Comparison of ENCODE assay signal across 17 mouse cellular contexts in the genomic region with DNA sequence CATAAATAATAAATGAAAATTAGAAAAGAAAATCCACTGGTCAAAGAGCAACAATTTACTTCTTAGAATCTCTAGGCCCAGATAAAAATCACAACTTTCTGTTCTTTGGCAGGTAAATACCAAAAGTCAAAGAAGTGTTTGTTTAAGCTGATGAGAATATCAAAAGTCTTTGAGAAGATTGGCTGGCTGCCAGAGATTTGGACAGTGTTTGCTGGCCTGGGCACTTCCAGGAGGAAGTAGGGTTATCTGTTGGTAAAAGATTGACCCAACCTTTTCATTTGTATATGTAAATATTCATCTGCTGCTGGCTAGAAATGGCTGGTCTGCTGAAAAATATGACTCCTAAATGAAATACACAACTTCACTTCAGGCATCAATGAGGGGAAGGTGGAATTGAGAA. TPM values are rescaled to one million over a fixed set of nuclear protein-coding genes. Genes with fewer than 3 reads are reported as not detected.
"Had no signal": no experiment of that assay in that cellular context is flagged by ENCODE, and none has a peak within 500 bp of the region (broad histone marks: within the 10 kb centered on the region; RNA-seq: fewer than 3 reads in every experiment).

No protein-coding gene starts in this region.

- H3K4me2 ChIP-seq: limb, embryonic 15.5 days; midbrain, embryonic 12.5 days; neural tube, embryonic 13.5 days had no signal

- ATAC-seq: hindbrain, embryonic 16.5 days; lung, postnatal 0 days; midbrain, embryonic 16.5 days had no signal

- H3K4me1 ChIP-seq: limb, embryonic 15.5 days; midbrain, embryonic 12.5 days; neural tube, embryonic 13.5 days had no signal

- H3K36me3 ChIP-seq: limb, embryonic 15.5 days; midbrain, embryonic 12.5 days; neural tube, embryonic 13.5 days had no signal

- H3K27ac ChIP-seq: kidney, postnatal 0 days; limb, embryonic 15.5 days; macrophage; midbrain, embryonic 12.5 days; neural tube, embryonic 13.5 days had no signal

- H3K27me3 ChIP-seq: limb, embryonic 15.5 days; midbrain, embryonic 12.5 days; neural tube, embryonic 13.5 days had no signal

- H3K9me3 ChIP-seq: limb, embryonic 15.5 days; midbrain, embryonic 12.5 days; neural tube, embryonic 13.5 days had no signal

- DNase-seq: kidney, adult 11 months; kidney, adult 9 months; kidney, postnatal 36 days; layer of hippocampus, adult 9-11 months; layer of hippocampus, postnatal 36 days; retina, postnatal 1 day; right cerebral cortex, postnatal 14 days; thymus, postnatal 4 days had no signal

- H3K4me3 ChIP-seq: limb, embryonic 15.5 days; midbrain, embryonic 12.5 days; neural tube, embryonic 13.5 days had no signal

- H3K9ac ChIP-seq: limb, embryonic 15.5 days; midbrain, embryonic 12.5 days; neural tube, embryonic 13.5 days had no signal

RNA-seq across cellular contexts. Expression of a gene that starts 11.8 kb away (rescaled TPM):
- polyA plus RNA-seq: limb, embryonic 11.5 days; limb, embryonic 15.5 days had no signal
